Mouse (Mus musculus) G1E (cell line): Measurements from ENCODE around the gene Btbd9.

Source experiments
- CTCF ChIP-seq: IDR thresholded peaks from 2 replicates; pipeline ENCODE4 v1.5.1; 2012; ENCODE audit warnings: low read depth, low read length, inconsistent platforms, mixed read lengths
- GATA1 ChIP-seq: IDR thresholded peaks from 2 replicates; pipeline ENCODE4 v1.6.1; 2012; ENCODE audit warnings: borderline replicate concordance, low read length, inconsistent platforms, mixed read lengths
- GATA2 ChIP-seq: IDR thresholded peaks from 2 replicates; pipeline ENCODE4 v1.6.1; 2012; ENCODE audit warnings: low read depth, low read length, inconsistent platforms, borderline replicate concordance
- POLR2AphosphoS5 ChIP-seq: IDR thresholded peaks from 2 replicates; pipeline ENCODE4 v1.6.1; 2012; ENCODE audit warnings: low read depth, low read length, inconsistent platforms; ENCODE audit not compliant: insufficient replicate concordance
- TAL1 ChIP-seq: conservative IDR thresholded peaks from 2 replicates; pipeline ENCODE4 v1.6.1; 2012; ENCODE audit warnings: low read depth, low read length, inconsistent platforms, mixed read lengths

DNA sequence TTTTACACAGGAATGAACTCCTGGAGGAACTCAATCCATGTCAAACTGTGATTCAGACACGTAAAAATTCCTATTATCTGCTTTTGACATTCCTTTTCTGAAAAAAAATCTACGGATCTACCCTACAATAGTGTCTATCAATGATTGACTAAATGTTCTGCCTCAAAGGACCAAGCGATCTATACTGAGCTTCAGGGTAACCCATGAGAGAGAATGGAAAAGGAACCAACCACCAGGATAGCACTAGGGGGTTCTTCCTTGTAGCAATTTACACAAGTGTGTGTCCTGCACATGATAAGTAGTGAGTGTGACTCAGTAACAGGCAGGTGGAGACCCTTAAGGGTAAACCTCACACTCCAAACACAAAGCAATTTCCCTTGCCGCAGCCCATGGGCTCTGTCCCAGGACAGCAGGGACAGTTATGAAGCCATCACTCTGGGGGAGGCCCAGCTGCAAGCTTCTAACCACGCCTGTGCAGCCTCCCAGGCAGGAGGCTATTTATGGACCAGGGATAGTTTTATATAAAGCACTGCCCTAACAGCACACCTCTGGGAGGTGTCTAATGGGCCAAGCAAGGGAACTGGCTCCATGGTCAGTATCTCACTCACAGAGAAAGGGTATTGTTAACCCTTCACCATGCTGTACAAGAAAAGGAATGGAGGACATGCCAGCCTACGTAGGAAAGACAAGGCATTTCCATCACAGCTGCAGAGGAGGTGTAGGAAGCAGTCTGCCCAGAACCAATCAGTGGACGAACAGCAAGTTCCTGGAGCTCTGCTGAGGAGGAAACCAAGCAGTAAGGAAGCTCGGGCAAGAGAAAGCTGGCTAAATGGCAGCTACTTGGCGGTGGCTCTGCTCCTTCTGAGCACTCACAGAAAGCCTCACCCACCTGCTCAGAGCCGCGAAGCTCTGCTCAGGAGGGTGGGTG lies 306.9 kb downstream of the Btbd9 start:
- TF ChIP-seq CTCF: no peak
- TF ChIP-seq TAL1: no peak
- no peak for TF ChIP-seq GATA1
- no peak for TF ChIP-seq POLR2AphosphoS5
- TF ChIP-seq GATA2: no peak
